Mouse (Mus musculus): ENCODE results near the gene Gm48552. TPM values are rescaled to one million over a fixed set of nuclear protein-coding genes. Genes with fewer than 3 reads are reported as not detected.

Gm48552 gene
- total RNA-seq (2023): not detected

GRCm38 (mm10) chr10:81388505-81389055, at the start of gene Gm48552:
TSS of gene Gm48552 (plus strand) at chr10:81389005.

GRCm38 (mm10) chr10:81342686-81343505, 45.9 kb upstream of the Gm48552 start, which contains the start of gene Gipc3:
TSS of gene Gipc3 (minus strand) at chr10:81343266.

GRCm38 (mm10) chr10:81350351-81351063, 38.3 kb upstream of the Gm48552 start, which contains the start of gene Hmg20b:
TSS of gene Hmg20b (minus strand) at chr10:81350480.

GRCm38 (mm10) chr10:81356991-81357844, 31.6 kb upstream of the Gm48552 start, which contains the start of gene Mfsd12:
TSS of gene Mfsd12 (plus strand) at chr10:81357491.

GRCm38 (mm10) chr10:81365672-81366476, 22.9 kb upstream of the Gm48552 start, which contains the start of gene 4930404N11Rik:
TSS of gene 4930404N11Rik (minus strand) at chr10:81365816.

DNA sequence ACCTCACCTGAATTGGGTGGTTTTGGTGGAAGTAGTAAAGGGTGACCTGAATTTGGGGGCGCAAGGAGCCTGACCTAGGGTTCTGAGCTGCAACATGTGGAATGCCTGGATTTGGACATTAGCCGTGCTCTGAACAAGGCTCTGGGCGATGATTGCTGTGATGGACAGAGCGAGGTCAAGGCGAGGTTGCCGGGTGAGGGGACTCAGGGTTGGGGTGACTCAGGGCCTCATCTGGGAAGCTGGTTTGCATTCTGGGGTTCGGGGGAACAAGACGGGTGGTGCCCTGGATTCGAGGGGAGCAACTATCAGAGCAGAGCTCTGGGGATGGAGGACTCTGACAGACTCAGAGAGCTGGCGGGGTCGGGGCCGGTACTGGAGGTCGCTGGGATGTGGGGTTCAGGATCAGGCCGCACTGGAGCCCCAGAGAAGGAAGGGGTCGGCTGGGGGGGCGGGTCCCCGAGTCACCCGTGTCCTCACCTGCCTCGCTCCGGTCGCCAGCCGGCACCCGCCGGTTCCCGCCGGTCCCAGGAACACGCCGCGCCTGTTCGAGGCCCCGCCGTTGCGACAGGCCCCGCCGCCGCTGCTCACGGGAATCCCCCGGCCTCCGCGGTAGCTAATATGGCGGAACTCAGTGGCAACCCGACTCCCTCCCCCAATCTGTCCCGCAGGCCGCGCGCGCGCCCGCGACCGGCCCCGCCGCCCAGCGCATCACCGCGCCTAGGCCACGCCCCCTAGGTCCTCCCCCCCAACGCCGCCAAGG, 10.8 kb upstream of the Gm48552 start, which contains the start of gene Fzr1:
Gene Fzr1 (minus strand): TSS at position 724 of the 760 bp plus-strand sequence.

GRCm38 (mm10) chr10:81383802-81384604, 4.8 kb upstream of the Gm48552 start, which contains the start of the genes Dohh and Gm48551:
TSS of gene Dohh (plus strand) at chr10:81384428.
TSS of gene Gm48551 (plus strand) at chr10:81384466.

DNA sequence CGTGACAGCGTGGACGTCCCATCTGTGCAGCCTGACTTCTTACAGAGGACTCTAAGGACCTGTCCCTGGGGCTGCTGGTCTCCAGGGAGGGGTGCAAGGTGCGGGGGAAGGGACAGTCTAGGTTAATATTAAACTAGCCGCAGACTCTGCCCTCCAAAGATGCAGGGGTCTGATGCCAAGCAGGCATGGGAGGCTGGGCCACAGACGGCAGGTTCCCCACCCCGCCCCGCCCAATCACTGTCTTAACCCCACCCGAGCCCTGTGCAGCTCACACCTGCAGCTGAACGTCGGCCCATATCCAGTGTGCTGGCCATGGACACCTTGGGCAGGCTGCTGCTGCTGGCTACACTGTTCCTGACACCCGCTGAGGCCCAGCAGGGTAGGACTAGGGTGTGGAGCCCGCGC, 4.0 kb downstream of the Gm48552 start, which contains the start of gene Smim24:
Gene Smim24 (plus strand): TSS at position 271 of the 405 bp plus-strand sequence.

Other genes with a start within 250 kb of the Gm48552 start
- 10 to 100 TPM; 27.4 to 29.6 TPM for gene Pias4, start 221.1 kb upstream of the Gm48552 start, total RNA-seq (2023)
- gene Eef2, start 212.4 kb upstream of the Gm48552 start, total RNA-seq (2023): 100 to 1,000 TPM; 738 to 811 TPM
- 10 to 100 TPM; 26.7 to 27.9 TPM for gene Dapk3, start 206.0 kb upstream of the Gm48552 start, total RNA-seq (2023)
- not detected for gene 4930442H23Rik, start 205.2 kb upstream of the Gm48552 start, total RNA-seq (2023)
- gene Nmrk2, start 187.0 kb upstream of the Gm48552 start, total RNA-seq (2023): not detected
- gene Atcay, start 158.2 kb upstream of the Gm48552 start, total RNA-seq (2023): not detected
- gene Zfr2, start 155.8 kb upstream of the Gm48552 start, total RNA-seq (2023): 1 to 10 TPM in 1 of 2 experiments, under 1 TPM in 1; 0.24 to 1.1 TPM
- gene Matk, start 136.1 kb upstream of the Gm48552 start, total RNA-seq (2023): 10 to 100 TPM in 1 of 2 experiments, 1 to 10 TPM in 1; 5.1 to 10.3 TPM
- 10 to 100 TPM; 33.8 to 41.6 TPM for gene Mrpl54, start 122.1 kb upstream of the Gm48552 start, total RNA-seq (2023)
- gene Apba3, start 122.0 kb upstream of the Gm48552 start, total RNA-seq (2023): 10 to 100 TPM; 26.1 to 28.4 TPM
- 1 to 10 TPM; 5.1 to 5.4 TPM for gene Tjp3, start 97.4 kb upstream of the Gm48552 start, total RNA-seq (2023)
- gene Pip5k1c, start 96.0 kb upstream of the Gm48552 start, total RNA-seq (2023): 10 to 100 TPM; 92.2 TPM
- 10 to 100 TPM; 25.0 to 30.3 TPM for gene Cactin, start 67.9 kb upstream of the Gm48552 start, total RNA-seq (2023)
- under 1 TPM; 0.49 to 0.58 TPM for gene Tbxa2r, start 60.3 kb upstream of the Gm48552 start, total RNA-seq (2023)
- gene Gipc3, start 45.7 kb upstream of the Gm48552 start, total RNA-seq (2023): not detected
- gene Hmg20b, start 38.5 kb upstream of the Gm48552 start, total RNA-seq (2023): 10 to 100 TPM; 41.7 to 57.4 TPM
- 10 to 100 TPM; 16.0 to 20.4 TPM for gene Mfsd12, start 31.5 kb upstream of the Gm48552 start, total RNA-seq (2023)
- 1 to 10 TPM; 4.5 to 5.1 TPM for gene 4930404N11Rik, start 23.2 kb upstream of the Gm48552 start, total RNA-seq (2023)
- 10 to 100 TPM; 49.9 to 55.8 TPM for gene Fzr1, start 10.5 kb upstream of the Gm48552 start, total RNA-seq (2023)
- 10 to 100 TPM; 16.9 to 19.6 TPM for gene Dohh, start 4.6 kb upstream of the Gm48552 start, total RNA-seq (2023)
- gene Gm48551, start 4.5 kb upstream of the Gm48552 start, total RNA-seq (2023): 1 to 10 TPM in 1 of 2 experiments, under 1 TPM in 1; 0.35 to 1.0 TPM
- 1 to 10 TPM; 5.6 to 9.3 TPM for gene Smim24, start 4.0 kb downstream of the Gm48552 start, total RNA-seq (2023)
- gene Nfic, start 66.6 kb downstream of the Gm48552 start, total RNA-seq (2023): 10 to 100 TPM; 59.7 to 65.2 TPM
- gene Celf5, start 93.7 kb downstream of the Gm48552 start, total RNA-seq (2023): under 1 TPM in 1 of 2 experiments, not detected in 1; 0.46 TPM
- gene Ncln, start 107.4 kb downstream of the Gm48552 start, total RNA-seq (2023): 100 to 1,000 TPM; 112 to 133 TPM
- 10 to 100 TPM; 68.9 to 87.5 TPM for gene S1pr4, start 111.1 kb downstream of the Gm48552 start, total RNA-seq (2023)
- gene Gna15, start 135.2 kb downstream of the Gm48552 start, total RNA-seq (2023): 10 to 100 TPM; 36.8 to 37.6 TPM
- 10 to 100 TPM in 1 of 2 experiments, 1 to 10 TPM in 1; 9.7 to 13.9 TPM for gene Gna11, start 156.2 kb downstream of the Gm48552 start, total RNA-seq (2023)
- gene Aes, start 170.5 kb downstream of the Gm48552 start, total RNA-seq (2023): 100 to 1,000 TPM; 319 to 329 TPM
- gene Tle2, start 185.6 kb downstream of the Gm48552 start, total RNA-seq (2023): 1 to 10 TPM; 1.1 to 1.9 TPM
- gene Tle6, start 212.1 kb downstream of the Gm48552 start, total RNA-seq (2023): 1 to 10 TPM; 3.0 to 4.4 TPM
- 1 to 10 TPM; 1.0 to 1.3 TPM for gene BC025920, start 217.3 kb downstream of the Gm48552 start, total RNA-seq (2023)
- gene Sirt6, start 238.8 kb downstream of the Gm48552 start, total RNA-seq (2023): 10 to 100 TPM; 13.2 to 14.2 TPM
- 1 to 10 TPM; 1.1 to 1.6 TPM for gene Ankrd24, start 239.5 kb downstream of the Gm48552 start, total RNA-seq (2023)

Measured in neutrophil, adult 59 days (primary cell).